ENCODE assay signal across 9 mouse cellular contexts in genomic region chr13:58593129-58593528, GRCm38 (mm10). TPM values are rescaled to one million over a fixed set of nuclear protein-coding genes. Genes with fewer than 3 reads are reported as not detected.
A peak's percentile ranks its signal among the peaks of the same experiment; 100 is the strongest.
DNase-seq lines count a peak whose midpoint lies in the region.
"Had no signal": no experiment of that assay in that cellular context is flagged by ENCODE, and none has a peak within 500 bp of the region (broad histone marks: within the 10 kb centered on the region; RNA-seq: fewer than 3 reads in every experiment).

No protein-coding gene starts in this region.

- H3K4me3 ChIP-seq in limb, embryonic 10.5 days: no peak overlapping the region
- H3K4me3 ChIP-seq: lung, embryonic 15.5 days had no signal

- H3K27ac ChIP-seq in limb, embryonic 10.5 days: no peak overlapping the region
- H3K27ac ChIP-seq: lung, embryonic 15.5 days had no signal

- WGBS in limb, embryonic 10.5 days: 24% methylated on average over 7 of the region's 7 CpGs

- peaks cover 6% of the 10 kb centered on the region; the same call in 1 of the 2 replicates for H3K27me3 ChIP-seq in limb, embryonic 10.5 days (ENCODE audit: low read depth, poor library complexity, severe bottlenecking)
- H3K27me3 ChIP-seq: lung, embryonic 15.5 days had no signal

- H3K4me1 ChIP-seq in limb, embryonic 10.5 days: peaks cover 15% of the 10 kb centered on the region

- peak; percentile 12 for DNase-seq in left cerebral cortex, adult 11 months (ENCODE audit: low spot score)
- DNase-seq in left cerebral cortex, adult 8-10 months (ENCODE audit: low spot score in 2 of 2): no peak
- peak; percentile 33 for DNase-seq in T-cell, adult 2 months (ENCODE audit: low spot score)
- peak; percentile 74 for DNase-seq in embryo, embryonic 10 days (ENCODE audit: low spot score)
- peak; percentile 77 to 83 for DNase-seq in heart, postnatal 10 days
- DNase-seq in limb, embryonic 10.5 days (ENCODE audit: low spot score): peak; percentile 49
- DNase-seq in retina, postnatal 1 day: peak; percentile 69
- no peak for DNase-seq in c-Kit-positive CD71-positive TER-119-positive erythroid progenitor cells, embryonic 14.5 days (ENCODE audit: low spot score)

- no peaks in the 10 kb centered on the region for H3K36me3 ChIP-seq in limb, embryonic 10.5 days
- H3K36me3 ChIP-seq: lung, embryonic 15.5 days had no signal

- no peaks in the 10 kb centered on the region for H3K9me3 ChIP-seq in limb, embryonic 10.5 days (replicated peaks)
- H3K9me3 ChIP-seq: lung, embryonic 15.5 days had no signal

- intact Hi-C loops in heart, postnatal 10 days (cut with DNase I): no loop called here

RNA-seq across cellular contexts. Expression of gene Slc28a3, which starts 17.5 kb away (rescaled TPM):
- total RNA-seq in left cerebral cortex, adult 8-10 months (2022): under 1 TPM in 2 of 4 experiments, not detected in 2; 0.09 to 0.26 TPM
- total RNA-seq in heart, postnatal 10 days (2021): not detected
- polyA plus RNA-seq in limb, embryonic 10.5 days (2016; fragmentation: Nextera tagmentation; extraction: Ambion mirVana): 0.15 TPM in 1 of 2 replicates, not detected in the other
- polyA plus RNA-seq: lung, embryonic 15.5 days had no signal

Comparison
In these comparisons a context has a peak if more than half of its experiments do, and no peak if none do; other contexts are left out.
1. DNase-seq: peak in left cerebral cortex, adult 11 months (single experiment), T-cell, adult 2 months (single experiment), embryo, embryonic 10 days (single experiment), heart, postnatal 10 days (2 of 2), limb, embryonic 10.5 days (single experiment) and retina, postnatal 1 day (single experiment); none in left cerebral cortex, adult 8-10 months (0 of 2) and c-Kit-positive CD71-positive TER-119-positive erythroid progenitor cells, embryonic 14.5 days (single experiment).